Mouse (Mus musculus) heart, postnatal 0 days (tissue): ENCODE measurements around the gene Tbc1d10c. TPM values are rescaled to one million over a fixed set of nuclear protein-coding genes. Genes with fewer than 3 reads are reported as not detected.

Source experiments
- ATAC-seq: fragments of 200-750 bp; cut with Nextera tagmentation; 2 replicates; pipeline ENCODE4 v1.8.0; 2017; ENCODE audit warnings: low read depth, moderate number of reproducible peaks, moderate library complexity; ENCODE audit not compliant: insufficient read depth
- DNase-seq: peaks from one replicate; pipeline ENCODE4 v3.0.0-alpha.2; 2016; ENCODE audit warnings: low spot score
- H3K27ac ChIP-seq: fragments of 300-500 bp; sonication (generic); 2 replicates; pipeline ENCODE4 v1.5.1; 2014; ENCODE audit warnings: low read depth, mild to moderate bottlenecking
- H3K27me3 ChIP-seq: fragments of 300-500 bp; sonication (generic); 2 replicates; pipeline ENCODE4 v1.6.1; 2014; ENCODE audit warnings: low read length, mixed read lengths; ENCODE audit not compliant: control insufficient read depth, insufficient read depth
- H3K36me3 ChIP-seq: fragments of 300-500 bp; sonication (generic); replicated peaks from 2 replicates; pipeline ENCODE4 v1.6.1; 2014; ENCODE audit warnings: low read length, mixed read lengths; ENCODE audit not compliant: control insufficient read depth, insufficient read depth
- H3K4me1 ChIP-seq: fragments of 300-500 bp; sonication (generic); 2 replicates; pipeline ENCODE4 v1.6.1; 2014; ENCODE audit warnings: antibody characterized with exemption; ENCODE audit not compliant: control insufficient read depth, insufficient read depth
- H3K4me2 ChIP-seq: fragments of 300-500 bp; sonication (generic); 2 replicates; pipeline ENCODE4 v1.6.1; 2014; ENCODE audit warnings: low read depth, mild to moderate bottlenecking, low read length, moderate library complexity
- H3K4me3 ChIP-seq: fragments of 300-500 bp; sonication (generic); 2 replicates; pipeline ENCODE4 v1.5.1; 2014; ENCODE audit warnings: low read depth, low read length
- H3K9ac ChIP-seq: fragments of 300-500 bp; sonication (generic); replicated peaks from 2 replicates; pipeline ENCODE4 v1.6.1; 2014; ENCODE audit warnings: low read depth, low read length, mixed read lengths
- H3K9me3 ChIP-seq: fragments of 300-500 bp; sonication (generic); replicated peaks from 2 replicates; pipeline ENCODE4 v1.6.1; 2016; ENCODE audit warnings: low read length; ENCODE audit not compliant: control insufficient read depth
- CTCF ChIP-seq: IDR thresholded peaks from 2 replicates; pipeline ENCODE4 v1.5.1; 2016; ENCODE audit warnings: antibody characterized with exemption, control low read depth, low read depth
- EP300 ChIP-seq: IDR thresholded peaks from 2 replicates; pipeline ENCODE4 v1.6.1; 2016; ENCODE audit warnings: antibody characterized with exemption, low read depth
- WGBS: fragments of 180-500 bp; shearing (Covaris S2); extraction: QIAGEN DNeasy Blood & Tissue Kit; methylation state at CpG from one replicate; pipeline ENCODE4 v1.1.7; 2014; 5-methylcytosine and 5-hydroxymethylcytosine counted together
- polyA plus RNA-seq: library from polyadenylated mRNA; unstranded; fragments of >200 nt; fragmentation: Nextera tagmentation; extraction: Ambion mirVana; gene quantifications from 2 replicates; pipeline ENCODE4 v1.2.1, GENCODE M21; 2015
- total RNA-seq: library from RNA; depleted of rRNA; stranded (reverse); fragments of >200 nt; gene quantifications from 2 replicates; pipeline ENCODE4 v1.2.3, GENCODE M21; 2014; ENCODE audit warnings: low replicate concordance

The Tbc1d10c gene
- total and polyA plus RNA-seq, 2 experiments from 2014 or later, result 2.7 TPM; not detected in 1

DNA sequence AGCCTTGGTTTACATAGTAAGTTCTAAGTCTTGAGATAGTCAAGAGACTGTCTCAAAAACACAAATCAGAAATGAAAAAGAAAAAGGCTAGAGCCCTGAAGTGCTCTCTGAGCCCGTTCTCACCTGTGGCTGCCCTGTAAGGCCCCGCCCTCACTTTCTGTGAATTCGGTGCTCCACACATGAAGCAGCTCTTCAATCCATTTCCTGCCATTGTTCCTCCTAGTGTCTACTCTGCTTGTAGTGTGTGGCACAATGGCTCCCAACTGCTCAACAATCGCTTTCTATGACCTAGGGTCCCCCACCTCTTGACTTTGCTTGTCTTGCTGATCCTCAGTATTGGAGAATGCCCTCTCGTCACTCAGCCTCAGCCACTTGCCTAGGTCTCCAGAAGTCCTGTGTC, 36.4 kb upstream of the Tbc1d10c start:
- no peak overlapping the region for H3K4me3 ChIP-seq
- no peak overlapping the region for H3K27ac ChIP-seq
- ATAC-seq, result no peak
- 59% methylated on average over 5 of the region's 5 CpGs for WGBS
- no peaks in the 10 kb centered on the region for H3K36me3 ChIP-seq
- no peaks in the 10 kb centered on the region for H3K27me3 ChIP-seq
- H3K9me3 ChIP-seq, result no peaks in the 10 kb centered on the region
- TF ChIP-seq EP300, result no peak
- TF ChIP-seq CTCF, result no peak
- H3K4me2 ChIP-seq, result no peak overlapping the region
- H3K4me1 ChIP-seq, result peaks cover 2% of the 10 kb centered on the region; the same call in 1 of the 2 replicates
- no peak overlapping the region for H3K9ac ChIP-seq
- no peak for DNase-seq

DNA sequence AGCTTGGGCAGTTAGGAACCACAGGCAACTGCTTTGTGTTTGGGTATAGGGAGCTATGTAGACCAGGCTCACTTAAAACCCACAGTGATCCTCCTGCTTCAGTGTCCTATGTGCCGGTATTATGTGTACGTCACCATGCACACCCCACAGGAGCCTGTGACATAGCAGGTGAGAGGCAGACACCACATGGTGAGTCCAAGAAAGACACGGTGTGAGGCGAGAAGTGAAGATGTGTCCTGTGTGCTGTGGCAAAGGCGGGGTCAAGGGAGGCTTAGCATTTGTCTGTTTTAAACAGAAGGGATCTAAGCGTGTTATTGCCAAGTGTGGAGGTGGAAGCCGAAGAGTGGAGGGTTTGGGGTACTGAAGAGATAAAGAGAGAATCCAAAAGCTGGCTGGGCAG, 35.7 kb upstream of the Tbc1d10c start:
- Histone ChIP-seq H3K4me3 (no peak overlapping the region), H3K36me3 (no peaks in the 10 kb centered on the region), H3K4me2 (no peak overlapping the region), H3K9ac (no peak overlapping the region), H3K4me1 (no peaks in the 10 kb centered on the region; the same call in 1 of the 2 replicates), H3K27ac (no peak overlapping the region), H3K9me3 (no peaks in the 10 kb centered on the region), H3K27me3 (no peaks in the 10 kb centered on the region)
- ATAC-seq (no peak), DNase-seq (no peak)
- TF ChIP-seq EP300 (no peak), CTCF (no peak)
- WGBS, result 87% methylated on average over 7 of the region's 7 CpGs

DNA sequence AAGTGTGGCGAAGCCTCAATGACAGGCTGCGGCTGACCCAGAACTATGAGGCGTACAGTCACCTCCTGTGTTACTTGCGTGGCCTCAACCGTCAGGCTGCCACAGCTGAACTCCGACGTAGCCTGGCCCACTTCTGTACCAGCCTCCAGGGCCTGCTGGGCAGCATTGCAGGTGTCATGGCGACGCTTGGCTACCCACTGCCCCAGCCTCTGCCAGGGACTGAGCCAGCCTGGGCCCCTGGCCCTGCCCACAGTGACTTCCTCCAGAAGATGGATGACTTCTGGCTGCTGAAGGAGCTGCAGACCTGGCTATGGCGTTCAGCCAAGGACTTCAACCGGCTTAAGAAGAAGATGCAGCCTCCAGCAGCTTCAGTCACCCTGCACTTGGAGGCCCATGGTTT, 31.1 kb upstream of the Tbc1d10c start:
- no peak overlapping the region for H3K27ac ChIP-seq
- TF ChIP-seq EP300 (no peak), CTCF (no peak)

DNA sequence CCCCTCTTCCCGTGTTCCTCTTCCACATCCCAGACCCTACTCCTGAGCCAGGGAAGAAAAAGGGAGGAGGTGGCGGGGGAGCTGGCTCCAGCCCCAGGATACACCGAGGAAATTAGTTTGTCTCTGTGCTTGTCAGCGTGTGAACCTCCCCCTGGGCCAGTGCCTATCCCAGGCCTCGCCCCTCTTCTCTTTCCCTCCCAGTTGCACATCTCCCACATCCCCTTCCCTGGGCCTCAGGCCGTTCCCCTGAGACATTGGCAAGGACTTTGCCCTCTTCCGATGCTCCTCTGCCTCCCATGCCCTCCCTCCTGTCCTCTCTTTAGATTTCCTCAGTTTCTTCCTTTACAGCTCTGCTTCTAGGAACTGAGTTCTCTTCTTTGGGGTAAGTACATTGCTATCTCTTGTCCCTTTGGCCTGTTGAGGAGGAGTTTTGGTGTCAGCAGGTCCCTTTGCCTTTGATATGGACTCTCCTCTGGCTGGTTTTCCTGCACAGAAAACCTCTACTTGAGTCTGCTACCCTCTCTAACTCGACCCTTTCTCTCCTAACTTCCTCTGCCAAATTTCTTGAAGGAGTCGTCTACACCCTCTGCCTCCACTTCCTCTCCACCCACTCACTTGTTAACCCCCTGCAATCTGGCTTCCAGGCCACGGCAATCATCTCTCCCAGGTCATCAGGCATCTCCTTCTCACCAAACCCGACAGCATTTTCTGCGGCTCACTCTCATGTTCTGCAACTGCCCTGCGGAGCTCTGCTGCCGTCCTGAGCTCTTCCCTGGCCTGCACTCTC, 30.1 kb upstream of the Tbc1d10c start:
- WGBS, result 32% methylated on average over 13 of the region's 14 CpGs
- Histone ChIP-seq H3K4me1 (peaks cover 14% of the 10 kb centered on the region), H3K36me3 (no peaks in the 10 kb centered on the region), H3K27me3 (0 out of 2 replicates have a peak, but pooled peaks cover 8% of the 10 kb centered on the region), H3K27ac (no peak overlapping the region), H3K9me3 (no peaks in the 10 kb centered on the region), H3K9ac (no peak overlapping the region), H3K4me2 (peak overlapping the region; percentile 17), H3K4me3 (no peak overlapping the region)
- no peak for TF ChIP-seq EP300
- TF ChIP-seq CTCF, result no peak
- no peak for DNase-seq
- ATAC-seq, result 0 out of 2 replicates have a peak, but pooled peaks have one; percentile 7

More for the DNA sequence above, 31.1 kb upstream of the Tbc1d10c start:
- Histone ChIP-seq H3K4me1 (peaks cover 13% of the 10 kb centered on the region; the same call in 1 of the 2 replicates), H3K9ac (no peak overlapping the region), H3K9me3 (no peaks in the 10 kb centered on the region), H3K27me3 (no peaks in the 10 kb centered on the region), H3K4me3 (no peak overlapping the region), H3K4me2 (no peak overlapping the region), H3K36me3 (no peaks in the 10 kb centered on the region)
- 67% methylated on average over 11 of the region's 11 CpGs for WGBS
- ATAC-seq (no peak), DNase-seq (no peak)

DNA sequence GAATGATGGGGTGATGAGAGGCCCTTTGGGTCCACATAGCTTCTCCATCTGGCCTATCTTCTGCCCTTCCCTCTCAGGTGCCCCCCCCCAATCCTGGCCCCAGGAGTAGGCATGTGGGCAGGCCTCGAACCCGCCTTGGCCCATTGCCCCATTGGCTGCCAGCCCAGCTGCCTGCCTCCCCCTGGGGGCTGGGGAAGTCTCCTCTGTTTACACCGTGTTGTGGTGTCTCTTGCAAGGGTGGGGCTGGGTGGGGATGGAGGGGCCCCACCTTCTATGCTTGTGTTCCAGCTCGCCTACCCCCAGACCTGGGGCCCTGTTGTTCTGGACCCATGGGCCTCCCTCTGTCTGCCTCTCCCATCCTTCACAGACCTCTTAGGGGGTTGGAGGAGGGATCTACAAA, 29.3 kb upstream of the Tbc1d10c start:
- WGBS, result 47% methylated on average over 4 of the region's 4 CpGs
- ATAC-seq (no peak), DNase-seq (no peak)
- H3K27ac ChIP-seq, result no peak overlapping the region
- H3K36me3 ChIP-seq, result no peaks in the 10 kb centered on the region
- H3K9ac ChIP-seq, result 0 out of 2 replicates have a peak overlapping the region, but pooled peaks have one; percentile 18
- TF ChIP-seq EP300 (no peak), CTCF (no peak)
- H3K4me1 ChIP-seq, result peaks cover 21% of the 10 kb centered on the region
- H3K4me2 ChIP-seq, result no peak overlapping the region
- peaks cover 12% of the 10 kb centered on the region; the same call in 1 of the 2 replicates for H3K27me3 ChIP-seq
- H3K9me3 ChIP-seq, result no peaks in the 10 kb centered on the region
- no peak overlapping the region for H3K4me3 ChIP-seq

DNA sequence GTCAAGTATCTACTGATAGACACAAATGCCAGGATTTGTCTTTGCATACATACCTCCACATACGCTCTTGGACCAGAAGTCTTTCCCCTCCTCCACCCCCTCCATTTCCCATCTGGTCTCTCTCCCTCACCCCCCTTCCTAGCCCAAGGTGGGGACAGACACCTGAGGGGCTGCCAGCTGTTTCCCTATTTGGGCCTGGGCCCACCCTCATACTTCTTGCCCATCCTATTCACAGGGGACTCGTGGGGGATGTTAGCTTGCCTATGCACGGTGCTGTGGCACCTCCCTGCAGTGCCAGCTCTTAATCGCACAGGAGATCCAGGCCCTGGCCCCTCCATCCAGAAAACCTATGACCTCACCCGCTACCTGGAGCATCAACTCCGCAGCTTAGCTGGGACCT, 28.9 kb upstream of the Tbc1d10c start:
- Histone ChIP-seq H3K9ac (no peak overlapping the region), H3K9me3 (no peaks in the 10 kb centered on the region), H3K4me2 (no peak overlapping the region), H3K4me3 (no peak overlapping the region), H3K27me3 (peaks cover 17% of the 10 kb centered on the region), H3K36me3 (no peaks in the 10 kb centered on the region), H3K27ac (no peak overlapping the region), H3K4me1 (peaks cover 25% of the 10 kb centered on the region)
- WGBS, result 74% methylated on average over 6 of the region's 6 CpGs
- ATAC-seq, result no peak
- DNase-seq, result no peak
- TF ChIP-seq EP300 (no peak), CTCF (no peak)
